Mouse (Mus musculus): ENCODE data around the gene Gm20388. TPM values are rescaled to one million over a fixed set of nuclear protein-coding genes. Genes with fewer than 3 reads are reported as not detected.
"Not testable (repeated sequence)": the region's sequence is repeated elsewhere in the genome, so short reads cannot be mapped to it uniquely, and the experiment has no call there.

Gene Gm20388
- polyA plus RNA-seq, 1 experiment from 2014 or later: not detected

DNA sequence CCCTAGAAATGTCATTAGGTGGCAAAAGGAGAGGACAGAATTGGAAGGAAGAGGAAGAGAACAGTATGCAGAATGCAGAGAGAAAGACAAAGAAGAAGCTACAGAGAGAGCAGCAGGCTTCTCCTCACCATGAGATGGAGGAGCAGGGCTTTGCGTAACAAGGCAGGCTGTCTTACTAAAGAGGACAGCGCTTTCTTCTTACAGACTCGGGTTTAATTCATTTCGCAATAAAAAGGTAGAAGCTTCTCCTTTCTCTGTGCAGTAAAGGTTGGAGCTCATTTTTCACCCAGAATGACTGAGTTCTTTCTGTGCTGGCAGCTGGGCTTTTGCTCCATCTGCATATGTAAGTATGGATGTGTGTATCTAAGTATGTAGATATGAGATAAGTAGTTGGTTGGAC, 3369.2 kb downstream of the Gm20388 start:
- WGBS: 93% methylated on average over 4 of the region's 4 CpGs
- Histone ChIP-seq H3K27ac (ENCODE audit: low read depth, low read length) (no peak overlapping the region), H3K9ac (ENCODE audit: low read depth, low read length) (no peak overlapping the region), H3K9me3 (ENCODE audit: control insufficient read depth) (no peaks in the 10 kb centered on the region), H3K27me3 (replicated peaks; ENCODE audit: control insufficient read depth, insufficient read depth, low read length) (no peaks in the 10 kb centered on the region), H3K4me2 (replicated peaks; ENCODE audit: low read depth) (no peak overlapping the region), H3K4me1 (replicated peaks; ENCODE audit: control insufficient read depth, insufficient read depth, low read length) (no peaks in the 10 kb centered on the region), H3K4me3 (ENCODE audit: low read depth, low read length) (no peak overlapping the region), H3K36me3 (ENCODE audit: control insufficient read depth, insufficient read depth) (peaks cover 4% of the 10 kb centered on the region; the same call in 1 of the 2 replicates)
- ATAC-seq: no peak
- TF ChIP-seq CTCF (IDR thresholded peaks at IDR 0.05; ENCODE audit: low read depth): no peak

GRCm38 (mm10) chr8:123280302-123281094, 3369.9 kb downstream of the Gm20388 start:
- no peak for TF ChIP-seq CTCF (IDR thresholded peaks at IDR 0.05; ENCODE audit: low read depth)
- no peak overlapping the region for H3K4me2 ChIP-seq (replicated peaks; ENCODE audit: low read depth)
- no peak overlapping the region for H3K9ac ChIP-seq (ENCODE audit: low read depth, low read length)
- H3K4me3 ChIP-seq (ENCODE audit: low read depth, low read length): no peak overlapping the region
- H3K4me1 ChIP-seq (replicated peaks; ENCODE audit: control insufficient read depth, insufficient read depth, low read length): no peaks in the 10 kb centered on the region
- ATAC-seq: no peak
- peaks cover 4% of the 10 kb centered on the region; the same call in 1 of the 2 replicates for H3K36me3 ChIP-seq (ENCODE audit: control insufficient read depth, insufficient read depth)
- H3K27me3 ChIP-seq (replicated peaks; ENCODE audit: control insufficient read depth, insufficient read depth, low read length): no peaks in the 10 kb centered on the region
- WGBS: 89% methylated on average over 13 of the region's 13 CpGs
- no peaks in the 10 kb centered on the region for H3K9me3 ChIP-seq (ENCODE audit: control insufficient read depth)
- no peak overlapping the region for H3K27ac ChIP-seq (ENCODE audit: low read depth, low read length)

- H3K4me2 ChIP-seq (replicated peaks; ENCODE audit: low read depth); H3K27ac ChIP-seq (ENCODE audit: low read depth, low read length); H3K9ac ChIP-seq (ENCODE audit: low read depth, low read length); ATAC-seq; H3K4me1 ChIP-seq (replicated peaks; ENCODE audit: control insufficient read depth, insufficient read depth, low read length); H3K9me3 ChIP-seq (ENCODE audit: control insufficient read depth); H3K27me3 ChIP-seq (replicated peaks; ENCODE audit: control insufficient read depth, insufficient read depth, low read length); H3K36me3 ChIP-seq (ENCODE audit: control insufficient read depth, insufficient read depth); H3K4me3 ChIP-seq (ENCODE audit: low read depth, low read length): not testable (repeated sequence)
- WGBS: 92% methylated on average over 4 of the region's 6 CpGs
Measured at GRCm38 (mm10) chr8:123282994-123283393, 3372.4 kb downstream of the Gm20388 start.

GRCm38 (mm10) chr8:123283991-123284390, 3373.3 kb downstream of the Gm20388 start:
- 68% methylated on average over 7 of the region's 7 CpGs for WGBS
- no peak overlapping the region for H3K4me2 ChIP-seq (replicated peaks; ENCODE audit: low read depth)
- peak; percentile 33; the same call in 1 of the 2 replicates for ATAC-seq
- H3K9ac ChIP-seq (ENCODE audit: low read depth, low read length): no peak overlapping the region
- H3K4me3 ChIP-seq (ENCODE audit: low read depth, low read length): no peak overlapping the region
- TF ChIP-seq CTCF (IDR thresholded peaks at IDR 0.05; ENCODE audit: low read depth): no peak
- H3K27ac ChIP-seq (ENCODE audit: low read depth, low read length): no peak overlapping the region
- no peaks in the 10 kb centered on the region for H3K9me3 ChIP-seq (ENCODE audit: control insufficient read depth)
- H3K27me3 ChIP-seq (replicated peaks; ENCODE audit: control insufficient read depth, insufficient read depth, low read length): no peaks in the 10 kb centered on the region
- H3K36me3 ChIP-seq (ENCODE audit: control insufficient read depth, insufficient read depth): peaks cover 7% of the 10 kb centered on the region; the same call in 1 of the 2 replicates
- H3K4me1 ChIP-seq (replicated peaks; ENCODE audit: control insufficient read depth, insufficient read depth, low read length): no peaks in the 10 kb centered on the region

DNA sequence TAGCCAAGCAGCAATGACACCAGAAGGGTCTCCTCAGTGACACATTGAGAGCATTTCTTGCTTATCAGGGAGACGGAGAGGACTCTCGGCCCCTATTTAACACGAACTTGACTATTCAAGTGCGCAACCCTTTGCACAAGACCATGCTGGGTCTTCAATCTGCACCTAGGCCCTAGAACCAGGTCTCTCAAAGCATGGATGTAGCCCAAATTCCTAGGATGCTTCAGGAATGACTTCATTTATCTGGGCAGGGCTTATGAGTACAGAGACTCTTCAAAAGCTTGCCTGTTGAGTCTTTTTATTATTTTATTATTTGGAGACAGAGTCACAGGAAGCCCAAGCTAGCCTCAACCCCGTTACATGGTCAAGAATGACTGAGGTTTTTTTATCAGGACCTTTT, 3373.9 kb downstream of the Gm20388 start:
- H3K4me2 ChIP-seq (replicated peaks; ENCODE audit: low read depth): no peak overlapping the region
- WGBS: 85% methylated on average over 5 of the region's 5 CpGs
- no peak overlapping the region for H3K4me3 ChIP-seq (ENCODE audit: low read depth, low read length)
- H3K36me3 ChIP-seq (ENCODE audit: control insufficient read depth, insufficient read depth): peaks cover 7% of the 10 kb centered on the region; the same call in 1 of the 2 replicates
- no peak overlapping the region for H3K27ac ChIP-seq (ENCODE audit: low read depth, low read length)
- ATAC-seq: no peak
- H3K9ac ChIP-seq (ENCODE audit: low read depth, low read length): no peak overlapping the region
- H3K4me1 ChIP-seq (replicated peaks; ENCODE audit: control insufficient read depth, insufficient read depth, low read length): no peaks in the 10 kb centered on the region
- no peak for TF ChIP-seq CTCF (IDR thresholded peaks at IDR 0.05; ENCODE audit: low read depth)
- H3K27me3 ChIP-seq (replicated peaks; ENCODE audit: control insufficient read depth, insufficient read depth, low read length): no peaks in the 10 kb centered on the region
- no peaks in the 10 kb centered on the region for H3K9me3 ChIP-seq (ENCODE audit: control insufficient read depth)

DNA sequence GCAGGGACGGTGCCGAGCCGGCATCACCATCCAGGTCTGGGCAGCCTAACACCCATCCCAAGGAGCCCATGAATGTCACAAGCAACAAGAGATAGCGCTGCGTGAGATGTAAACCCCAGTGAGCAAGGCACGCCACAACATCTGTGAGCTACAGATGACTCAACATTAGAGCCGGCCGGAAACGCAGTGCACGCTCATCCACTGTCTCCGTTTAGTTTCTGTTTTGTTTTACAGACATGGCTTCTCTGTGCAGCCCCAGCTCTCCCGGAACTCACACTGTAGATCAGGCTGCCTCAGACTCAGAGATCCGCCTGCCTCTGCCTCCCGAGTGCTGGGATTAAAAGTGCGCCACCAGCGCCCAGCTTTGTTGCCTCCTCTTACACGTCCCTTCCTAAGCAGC, 3376.7 kb downstream of the Gm20388 start:
- Histone ChIP-seq H3K4me2 (replicated peaks; ENCODE audit: low read depth) (no peak overlapping the region), H3K36me3 (ENCODE audit: control insufficient read depth, insufficient read depth) (peaks cover 7% of the 10 kb centered on the region; the same call in 1 of the 2 replicates), H3K27me3 (replicated peaks; ENCODE audit: control insufficient read depth, insufficient read depth, low read length) (no peaks in the 10 kb centered on the region), H3K4me1 (replicated peaks; ENCODE audit: control insufficient read depth, insufficient read depth, low read length) (no peaks in the 10 kb centered on the region), H3K9ac (ENCODE audit: low read depth, low read length) (no peak overlapping the region), H3K4me3 (ENCODE audit: low read depth, low read length) (no peak overlapping the region), H3K9me3 (ENCODE audit: control insufficient read depth) (no peaks in the 10 kb centered on the region), H3K27ac (ENCODE audit: low read depth, low read length) (no peak overlapping the region)
- TF ChIP-seq CTCF (IDR thresholded peaks at IDR 0.05; ENCODE audit: low read depth): no peak
- WGBS: 93% methylated on average over 17 of the region's 17 CpGs
- no peak for ATAC-seq
